Mouse (Mus musculus) liver, postnatal 0 days (tissue): ENCODE data around the gene Traf3.

Source experiments
- CTCF ChIP-seq: sonication (generic); IDR thresholded peaks from 2 replicates; pipeline ENCODE4 v1.5.1; 2016; ENCODE audit warnings: antibody characterized with exemption, low read depth
- EP300 ChIP-seq: IDR thresholded peaks from 2 replicates; pipeline ENCODE4 v1.6.1; 2016; ENCODE audit warnings: antibody characterized with exemption, low read depth, mild to moderate bottlenecking

DNA sequence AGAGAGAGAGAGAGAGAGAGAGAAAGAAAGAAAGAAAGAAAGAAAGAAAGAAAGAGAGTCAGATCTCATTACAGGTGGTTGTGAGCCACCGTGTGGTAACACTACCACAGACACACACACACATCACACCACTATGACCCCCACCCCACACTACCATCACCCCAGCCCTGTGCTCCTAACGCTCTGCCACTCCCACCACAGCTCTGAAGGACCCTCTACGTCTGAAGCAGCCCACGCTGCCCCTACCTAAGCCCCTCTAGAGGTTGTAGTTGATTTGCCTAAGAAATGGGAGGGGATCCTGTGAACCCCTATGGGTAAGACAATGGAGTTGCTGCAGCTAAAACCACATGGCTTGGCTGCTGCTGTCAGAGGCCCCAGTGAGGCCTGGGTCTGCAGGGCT is 117.4 kb downstream of the Traf3 start:
- TF ChIP-seq CTCF = no peak
- no peak for TF ChIP-seq EP300
